Mouse (Mus musculus) limb, embryonic 14.5 days (tissue): ENCODE data around the gene Setd3. TPM values are rescaled to one million over a fixed set of nuclear protein-coding genes. Genes with fewer than 3 reads are reported as not detected.

ENCODE experiments used
- ATAC-seq: fragments of 200-750 bp; cut with Nextera tagmentation; 2 replicates; pipeline ENCODE4 v1.8.0; 2017; ENCODE audit warnings: low read depth, moderate number of reproducible peaks, moderate TSS enrichment; ENCODE audit not compliant: low FRiP score
- DNase-seq: peaks from one replicate; pipeline ENCODE4 v3.0.0-alpha.2; 2015; ENCODE audit warnings: low spot score
- H3K27ac ChIP-seq: fragments of 300-500 bp; sonication (generic); replicated peaks from 2 replicates; pipeline ENCODE4 v1.5.1; 2014; ENCODE audit warnings: low read depth, mild to moderate bottlenecking, low read length, moderate library complexity, mixed read lengths
- H3K27me3 ChIP-seq: fragments of 300-500 bp; sonication (generic); 2 replicates; pipeline ENCODE4 v1.6.1; 2014; ENCODE audit warnings: low read length, mixed read lengths; ENCODE audit not compliant: control insufficient read depth, insufficient read depth
- H3K36me3 ChIP-seq: fragments of 300-500 bp; sonication (generic); 2 replicates; pipeline ENCODE4 v1.6.1; 2014; ENCODE audit warnings: mild to moderate bottlenecking, low read length, moderate library complexity, mixed read lengths; ENCODE audit not compliant: control insufficient read depth, insufficient read depth
- H3K4me1 ChIP-seq: fragments of 300-500 bp; sonication (generic); 2 replicates; pipeline ENCODE4 v1.6.1; 2014; ENCODE audit warnings: antibody characterized with exemption, low read length, mixed read lengths; ENCODE audit not compliant: control insufficient read depth, insufficient read depth
- H3K4me2 ChIP-seq: fragments of 300-500 bp; sonication (generic); replicated peaks from 2 replicates; pipeline ENCODE4 v1.6.1; 2014; ENCODE audit warnings: low read depth, mild to moderate bottlenecking, low read length, moderate library complexity; ENCODE audit not compliant: severe bottlenecking
- H3K4me3 ChIP-seq: fragments of 300-500 bp; sonication (generic); replicated peaks from 2 replicates; pipeline ENCODE4 v1.5.1; 2014; ENCODE audit warnings: low read length
- H3K9ac ChIP-seq: fragments of 300-500 bp; sonication (generic); 2 replicates; pipeline ENCODE4 v1.6.1; 2014; ENCODE audit warnings: mild to moderate bottlenecking, low read depth, low read length, moderate library complexity; ENCODE audit not compliant: severe bottlenecking
- H3K9me3 ChIP-seq: fragments of 300-500 bp; sonication (generic); 2 replicates; pipeline ENCODE4 v1.6.1; 2016; ENCODE audit warnings: low read length; ENCODE audit not compliant: control insufficient read depth
- POLR2A ChIP-seq: fragments of 200-500 bp; IDR thresholded peaks from 2 replicates; pipeline ENCODE4 v1.8.0; 2012; ENCODE audit warnings: inconsistent platforms, mild to moderate bottlenecking, moderate library complexity, borderline replicate concordance; ENCODE audit not compliant: insufficient read depth, insufficient read length; ENCODE audit errors: extremely low read depth
- whole genome bisulfite sequencing: fragments of 180-500 bp; shearing (Covaris S2); extraction: QIAGEN DNeasy Blood & Tissue Kit; methylation state at CpG from one replicate; pipeline ENCODE4 v1.1.7; 2014; 5-methylcytosine and 5-hydroxymethylcytosine counted together
- polyA plus RNA-seq, 2 experiments: library from polyadenylated mRNA; depleted of rRNA in 1 of 2; stranded (reverse) in 1 of 2; unstranded in 1 of 2; fragments of >200 nt; fragmentation: Nextera tagmentation in 1 of 2; extraction: Ambion mirVana in 1 of 2; gene quantifications; 2 replicates each; pipeline versions ENCODE4 v1.2.1 to v1.2.3; 2012 to 2014

Gene Setd3
- polyA plus RNA-seq, 2 experiments, result 62.5 to 76.1 TPM

- Histone ChIP-seq H3K4me2 (no peak overlapping the region), H3K36me3 (no peaks in the 10 kb centered on the region), H3K27ac (no peak overlapping the region), H3K9me3 (no peaks in the 10 kb centered on the region), H3K9ac (no peak overlapping the region), H3K27me3 (no peaks in the 10 kb centered on the region), H3K4me1 (0 out of 2 replicates have a peak, but pooled peaks cover 3% of the 10 kb centered on the region), H3K4me3 (no peak overlapping the region)
- DNase-seq (no peak), ATAC-seq (no peak; the same call in 1 of the 2 replicates)
- WGBS, result 32% methylated on average over 9 of the region's 9 CpGs
- TF ChIP-seq POLR2A, result no peak
Observed at GRCm38 (mm10) chr12:108064396-108064998, 114.6 kb downstream of the Setd3 start.

- H3K9me3 ChIP-seq, result no peaks in the 10 kb centered on the region
- H3K9ac ChIP-seq, result no peak overlapping the region
- no peaks in the 10 kb centered on the region for H3K27me3 ChIP-seq
- 34% methylated on average over 6 of the region's 6 CpGs for WGBS
- TF ChIP-seq POLR2A, result no peak
- no peak overlapping the region for H3K4me3 ChIP-seq
- H3K36me3 ChIP-seq, result no peaks in the 10 kb centered on the region
- 0 out of 2 replicates have a peak, but pooled peaks cover 3% of the 10 kb centered on the region for H3K4me1 ChIP-seq
- no peak overlapping the region for H3K27ac ChIP-seq
- ATAC-seq (no peak), DNase-seq (no peak)
- H3K4me2 ChIP-seq, result no peak overlapping the region
Observed at GRCm38 (mm10) chr12:108063986-108064385, 115.1 kb downstream of the Setd3 start.

GRCm38 (mm10) chr12:108062137-108062536 lies 117.0 kb downstream of the Setd3 start:
- H3K27ac ChIP-seq, result no peak overlapping the region
- ATAC-seq (no peak), DNase-seq (no peak)
- no peak overlapping the region for H3K4me2 ChIP-seq
- no peaks in the 10 kb centered on the region for H3K9me3 ChIP-seq
- H3K36me3 ChIP-seq, result no peaks in the 10 kb centered on the region
- no peaks in the 10 kb centered on the region for H3K27me3 ChIP-seq
- TF ChIP-seq POLR2A, result no peak
- H3K4me3 ChIP-seq, result no peak overlapping the region
- WGBS, result 68% methylated on average over 5 of the region's 5 CpGs
- 0 out of 2 replicates have a peak, but pooled peaks cover 3% of the 10 kb centered on the region for H3K4me1 ChIP-seq
- H3K9ac ChIP-seq, result no peak overlapping the region

- H3K9me3 ChIP-seq, result no peaks in the 10 kb centered on the region
- DNase-seq, result no peak
- no peaks in the 10 kb centered on the region for H3K36me3 ChIP-seq
- H3K9ac ChIP-seq, result no peak overlapping the region
- no peak for ATAC-seq
- H3K4me2 ChIP-seq, result no peak overlapping the region
- no peak for TF ChIP-seq POLR2A
- no peak overlapping the region for H3K27ac ChIP-seq
- no peak overlapping the region for H3K4me3 ChIP-seq
- WGBS, result 81% methylated on average over 7 of the region's 7 CpGs
- H3K4me1 ChIP-seq, result 0 out of 2 replicates have a peak, but pooled peaks cover 3% of the 10 kb centered on the region
- no peaks in the 10 kb centered on the region for H3K27me3 ChIP-seq
Observed at GRCm38 (mm10) chr12:108061661-108062060, 117.5 kb downstream of the Setd3 start.

Other genes with a start within 250 kb of the Setd3 start
- gene Bcl11b, start 175.7 kb downstream of the Setd3 start, polyA plus RNA-seq (2012; rRNA removed), result 16.0 and 20.1 TPM in 2 replicates
- 26.4 and 26.7 TPM in 2 replicates for gene Bcl11b, start 175.7 kb downstream of the Setd3 start, polyA plus RNA-seq (2014; fragmentation: Nextera tagmentation; extraction: Ambion mirVana)
- gene Ccnk, start 265 bp upstream of the Setd3 start, polyA plus RNA-seq (2012; rRNA removed), result 37.7 and 46.2 TPM in 2 replicates
- 5.5 and 6.0 TPM in 2 replicates for gene Ccnk, start 265 bp upstream of the Setd3 start, polyA plus RNA-seq (2014; fragmentation: Nextera tagmentation; extraction: Ambion mirVana)
- 9.9 and 13.1 TPM in 2 replicates for gene Ccdc85c, start 96.1 kb upstream of the Setd3 start, polyA plus RNA-seq (2012; rRNA removed)
- 6.1 and 6.4 TPM in 2 replicates for gene Ccdc85c, start 96.1 kb upstream of the Setd3 start, polyA plus RNA-seq (2014; fragmentation: Nextera tagmentation; extraction: Ambion mirVana)
- gene Hhipl1, start 127.0 kb upstream of the Setd3 start, polyA plus RNA-seq (2012; rRNA removed), result 2.7 and 3.0 TPM in 2 replicates
- gene Hhipl1, start 127.0 kb upstream of the Setd3 start, polyA plus RNA-seq (2014; fragmentation: Nextera tagmentation; extraction: Ambion mirVana), result 0.58 and 1.5 TPM in 2 replicates
- gene Cyp46a1, start 155.1 kb upstream of the Setd3 start, polyA plus RNA-seq (2012; rRNA removed), result 24.8 and 30.8 TPM in 2 replicates
- 6.4 and 6.6 TPM in 2 replicates for gene Cyp46a1, start 155.1 kb upstream of the Setd3 start, polyA plus RNA-seq (2014; fragmentation: Nextera tagmentation; extraction: Ambion mirVana)
- 36.3 and 38.4 TPM in 2 replicates for gene Eml1, start 191.6 kb upstream of the Setd3 start, polyA plus RNA-seq (2012; rRNA removed)
- 44.4 and 48.2 TPM in 2 replicates for gene Eml1, start 191.6 kb upstream of the Setd3 start, polyA plus RNA-seq (2014; fragmentation: Nextera tagmentation; extraction: Ambion mirVana)